In the genomic region with DNA sequence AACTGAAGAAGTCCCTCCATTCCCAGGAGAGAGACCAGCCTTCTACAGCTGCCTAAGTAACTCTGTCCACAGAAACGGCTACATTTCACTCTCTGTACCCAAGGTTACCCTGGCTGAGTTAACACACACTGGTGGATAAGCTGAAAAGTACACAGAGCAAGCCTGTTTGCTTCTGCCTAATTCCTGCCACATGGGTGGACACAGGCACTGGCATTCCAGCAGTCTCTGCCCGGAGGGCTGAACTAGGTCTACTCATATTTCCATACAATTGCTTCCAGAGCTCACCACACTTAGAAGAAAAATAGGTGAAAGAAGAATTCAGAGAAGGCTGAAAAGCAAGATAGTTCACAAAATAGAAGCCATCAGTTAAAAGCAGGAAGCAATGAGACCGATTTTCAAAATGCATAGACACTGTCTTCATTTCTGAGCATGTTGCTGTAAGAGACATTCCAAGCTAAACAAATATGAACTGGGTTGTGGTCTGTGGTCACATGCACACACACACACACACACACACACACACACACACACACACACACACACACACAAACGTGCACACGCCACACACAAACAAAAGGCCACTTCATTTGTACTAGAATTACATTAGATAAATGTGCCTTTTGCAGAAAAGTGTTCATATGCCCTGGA, we compare ENCODE assay signal across 9 mouse cellular contexts. TPM values are rescaled to one million over a fixed set of nuclear protein-coding genes. Genes with fewer than 3 reads are reported as not detected.
A peak's percentile ranks its signal among the peaks of the same experiment; 100 is the strongest.
DNase-seq lines count a peak whose midpoint lies in the region; ATAC-seq and TF ChIP-seq lines count a peak whose summit lies in the region.
"Had no signal": no experiment of that assay in that cellular context is flagged by ENCODE, and none has a peak within 500 bp of the region (broad histone marks: within the 10 kb centered on the region; RNA-seq: fewer than 3 reads in every experiment).

No protein-coding gene starts in this region.

- no peaks in the 10 kb centered on the region; the same call in 1 of the 2 replicates for H3K4me1 ChIP-seq in lung, embryonic 16.5 days (replicated peaks; ENCODE audit: control insufficient read depth, insufficient read depth, low read length)
- H3K4me1 ChIP-seq in lung, adult 2 months (ENCODE audit: control insufficient read depth, insufficient read depth, low read length) = no peaks in the 10 kb centered on the region
- no peaks in the 10 kb centered on the region for H3K4me1 ChIP-seq in neural tube, embryonic 11.5 days (ENCODE audit: control insufficient read depth, insufficient read depth, low read length)

- peak; percentile 70 for ATAC-seq in lung, embryonic 16.5 days (ENCODE audit: low read depth)
- no peak for ATAC-seq in neural tube, embryonic 11.5 days (ENCODE audit: insufficient read depth, low FRiP score, low TSS enrichment)

- H3K4me3 ChIP-seq in lung, embryonic 16.5 days (ENCODE audit: low read length) = no peak overlapping the region
- no peak overlapping the region for H3K4me3 ChIP-seq in lung, adult 2 months (replicated peaks; ENCODE audit: extremely low read depth, low read depth, low read length)
- no peak overlapping the region for H3K4me3 ChIP-seq in neural tube, embryonic 11.5 days (ENCODE audit: low read depth, low read length)

- peak overlapping the region; percentile 22; the same call in 1 of the 2 replicates for H3K27ac ChIP-seq in lung, embryonic 16.5 days (ENCODE audit: low read length)
- H3K27ac ChIP-seq in neural tube, embryonic 11.5 days (ENCODE audit: low read depth, low read length) = no peak overlapping the region

- no peaks in the 10 kb centered on the region for H3K9me3 ChIP-seq in lung, embryonic 16.5 days (ENCODE audit: control insufficient read depth, low read length)
- no peaks in the 10 kb centered on the region for H3K9me3 ChIP-seq in neural tube, embryonic 11.5 days (ENCODE audit: control insufficient read depth, low read length)

- no peaks in the 10 kb centered on the region for H3K27me3 ChIP-seq in lung, embryonic 16.5 days (ENCODE audit: control insufficient read depth, insufficient read depth, low read depth, low read length)
- H3K27me3 ChIP-seq in neural tube, embryonic 11.5 days (ENCODE audit: control insufficient read depth, insufficient read depth, low read length) = no peaks in the 10 kb centered on the region

- no peak overlapping the region for H3K4me2 ChIP-seq in lung, embryonic 16.5 days (ENCODE audit: low read depth, low read length)
- H3K4me2 ChIP-seq in neural tube, embryonic 11.5 days (ENCODE audit: low read depth) = no peak overlapping the region

- no peak for TF ChIP-seq POLR2A in lung, adult 2 months (IDR thresholded peaks at IDR 0.05; ENCODE audit: borderline replicate concordance, extremely low read depth, low read depth, low read length)

- 52% methylated on average over 5 of the region's 5 CpGs for WGBS in lung, embryonic 16.5 days
- 41% methylated on average over 5 of the region's 5 CpGs for WGBS in lung, adult 2 months
- WGBS in neural tube, embryonic 11.5 days = 60% methylated on average over 5 of the region's 5 CpGs

- H3K9ac ChIP-seq in lung, embryonic 16.5 days (ENCODE audit: low read length) = no peak overlapping the region
- H3K9ac ChIP-seq in neural tube, embryonic 11.5 days (ENCODE audit: low read length) = no peak overlapping the region

- TF ChIP-seq CTCF in lung, adult 2 months (IDR thresholded peaks at IDR 0.05; ENCODE audit: insufficient read depth, low read length) = no peak

- H3K36me3 ChIP-seq in lung, embryonic 16.5 days (ENCODE audit: control insufficient read depth, insufficient read depth, low read length) = no peaks in the 10 kb centered on the region
- H3K36me3 ChIP-seq in neural tube, embryonic 11.5 days (ENCODE audit: control insufficient read depth, insufficient read depth, low read length) = no peaks in the 10 kb centered on the region

- DNase-seq in lung, adult 2 months = no peak
- peak; percentile 38 for DNase-seq in embryo, embryonic 11.5 days (ENCODE audit: low read depth, low spot score)
- DNase-seq in hindlimb bud, embryonic 11.5 days (ENCODE audit: extremely low spot score, low read depth, low spot score) = peak; percentile 84
- peak; percentile 35 for DNase-seq in neural tube, embryonic 11.5 days (ENCODE audit: low spot score)
- DNase-seq in heart, adult 9 months (ENCODE audit: low spot score in 2 of 2) = no peak
- DNase-seq in frontal cortex, postnatal 10 days (ENCODE audit: low spot score in 2 of 2) = no peak
- DNase-seq in left cerebral cortex, adult 8-10 months (ENCODE audit: low spot score in 2 of 2) = no peak
- DNase-seq: heart, adult 11 months had no signal

RNA-seq across cellular contexts. Expression of gene Prkar2b, which starts 16.5 kb away (rescaled TPM):
- polyA plus RNA-seq in lung, embryonic 16.5 days (2015; fragmentation: Nextera tagmentation; extraction: Ambion mirVana) = 18.2 and 18.3 TPM in 2 replicates
- 10.9 and 12.2 TPM in 2 replicates for polyA plus RNA-seq in lung, adult 2 months (2012; rRNA removed)
- 53.7 and 57.3 TPM in 2 replicates for polyA plus RNA-seq in neural tube, embryonic 11.5 days (2014; fragmentation: Nextera tagmentation; extraction: Ambion mirVana)
- 10 to 100 TPM; 69.7 to 77.9 (median 77.6) TPM for total RNA-seq in left cerebral cortex, adult 8-10 months (2022)

Comparison
In these comparisons a context has a peak if more than half of its experiments do, and no peak if none do; other contexts are left out.
1. DNase-seq: peak in embryo, embryonic 11.5 days (single experiment), hindlimb bud, embryonic 11.5 days (single experiment) and neural tube, embryonic 11.5 days (single experiment); none in lung, adult 2 months (single experiment), heart, adult 9 months (0 of 2), frontal cortex, postnatal 10 days (0 of 2) and left cerebral cortex, adult 8-10 months (0 of 2).